Mouse (Mus musculus): ENCODE data around the gene 1700067P10Rik.

GRCm38 (mm10) chr17:48107333-48107732 is 18.2 kb downstream of the 1700067P10Rik start:
- TF ChIP-seq EP300 (IDR thresholded peaks at IDR 0.05; ENCODE audit: insufficient read depth, low read depth, low read length) (no peak), CTCF (IDR thresholded peaks at IDR 0.05) (no peak), POLR2A (IDR thresholded peaks at IDR 0.05; ENCODE audit: insufficient read depth, low read depth, low read length) (no peak)
